Mouse (Mus musculus): ENCODE measurements around the gene Prdx1. TPM values are rescaled to one million over a fixed set of nuclear protein-coding genes. Genes with fewer than 3 reads are reported as not detected.
"Not testable (repeated sequence)": the region's sequence is repeated elsewhere in the genome, so short reads cannot be mapped to it uniquely, and the experiment has no call there.

Gene Prdx1
- 346 and 395 TPM in 2 replicates for polyA plus RNA-seq (2012; rRNA removed)

- whole genome bisulfite sequencing = under 1% methylated on average over 56 of the region's 56 CpGs
- DNase-seq (ENCODE audit: low read depth, low spot score) = peak; percentile 91
Measured at GRCm38 (mm10) chr4:116685402-116686061, at the start of gene Prdx1. Gene Prdx1, plus strand, starts transcription at chr4:116685544.

- no peak for DNase-seq (ENCODE audit: low read depth, low spot score)
- 90% methylated on average over 6 of the region's 6 CpGs for WGBS
Measured at GRCm38 (mm10) chr4:116638821-116639220, 46.5 kb upstream of the Prdx1 start.

- DNase-seq (ENCODE audit: low read depth, low spot score) = no peak
- WGBS = 100% methylated on average over 1 of the region's 1 CpGs
Measured at GRCm38 (mm10) chr4:116642071-116642470, 43.3 kb upstream of the Prdx1 start.

- DNase-seq (ENCODE audit: low read depth, low spot score) = no peak
- WGBS = 25% methylated on average over 6 of the region's 6 CpGs
Measured at GRCm38 (mm10) chr4:116644326-116644725, 41.0 kb upstream of the Prdx1 start.

- 66% methylated on average over 7 of the region's 7 CpGs for WGBS
- DNase-seq (ENCODE audit: low read depth, low spot score) = no peak
Measured at GRCm38 (mm10) chr4:116645624-116646023, 39.7 kb upstream of the Prdx1 start.

- 35% methylated on average over 2 of the region's 2 CpGs for WGBS
- no peak for DNase-seq (ENCODE audit: low read depth, low spot score)
Measured at GRCm38 (mm10) chr4:116649411-116649810, 35.9 kb upstream of the Prdx1 start.

GRCm38 (mm10) chr4:116650365-116650764 lies 35.0 kb upstream of the Prdx1 start:
- DNase-seq (ENCODE audit: low read depth, low spot score) = no peak
- WGBS = 7% methylated on average over 5 of the region's 5 CpGs

- under 1% methylated on average over 39 of the region's 39 CpGs for WGBS
- peak; percentile 71 for DNase-seq (ENCODE audit: low read depth, low spot score)
Measured at GRCm38 (mm10) chr4:116650924-116651796, 34.2 kb upstream of the Prdx1 start, which contains the start of gene Akr1a1. Gene Akr1a1, minus strand, starts transcription at chr4:116651680.

- no peak for DNase-seq (ENCODE audit: low read depth, low spot score)
- 4% methylated on average over 6 of the region's 6 CpGs for WGBS
Measured at GRCm38 (mm10) chr4:116651797-116652135, 33.6 kb upstream of the Prdx1 start.

- DNase-seq (ENCODE audit: low read depth, low spot score) = no peak
- 87% methylated on average over 6 of the region's 6 CpGs for whole genome bisulfite sequencing
Measured at GRCm38 (mm10) chr4:116653228-116653627, 32.1 kb upstream of the Prdx1 start.

GRCm38 (mm10) chr4:116655100-116655499 lies 30.2 kb upstream of the Prdx1 start:
- no peak for DNase-seq (ENCODE audit: low read depth, low spot score)
- WGBS = 18% methylated on average over 2 of the region's 2 CpGs

GRCm38 (mm10) chr4:116655658-116656057 lies 29.7 kb upstream of the Prdx1 start:
- no peak for DNase-seq (ENCODE audit: low read depth, low spot score)
- 71% methylated on average over 3 of the region's 3 CpGs for WGBS

GRCm38 (mm10) chr4:116657971-116658370 lies 27.4 kb upstream of the Prdx1 start:
- DNase-seq (ENCODE audit: low read depth, low spot score) = no peak
- WGBS = 28% methylated on average over 3 of the region's 3 CpGs

- no peak for DNase-seq (ENCODE audit: low read depth, low spot score)
- WGBS = 13% methylated on average over 2 of the region's 2 CpGs
Measured at GRCm38 (mm10) chr4:116659474-116659873, 25.9 kb upstream of the Prdx1 start.

GRCm38 (mm10) chr4:116659916-116660315 lies 25.4 kb upstream of the Prdx1 start:
- not testable (repeated sequence) for DNase-seq (ENCODE audit: low read depth, low spot score)
- 29% methylated on average over 6 of the region's 6 CpGs for WGBS

GRCm38 (mm10) chr4:116660829-116661228 lies 24.5 kb upstream of the Prdx1 start:
- no peak for DNase-seq (ENCODE audit: low read depth, low spot score)
- WGBS = 15% methylated on average over 6 of the region's 6 CpGs

GRCm38 (mm10) chr4:116661998-116662397 lies 23.3 kb upstream of the Prdx1 start:
- WGBS = 97% methylated on average over 1 of the region's 1 CpGs
- DNase-seq (ENCODE audit: low read depth, low spot score) = no peak

- WGBS = 69% methylated on average over 4 of the region's 4 CpGs
- no peak for DNase-seq (ENCODE audit: low read depth, low spot score)
Measured at GRCm38 (mm10) chr4:116666625-116667024, 18.7 kb upstream of the Prdx1 start.

GRCm38 (mm10) chr4:116668145-116668544 lies 17.2 kb upstream of the Prdx1 start:
- 13% methylated on average over 3 of the region's 3 CpGs for WGBS
- no peak for DNase-seq (ENCODE audit: low read depth, low spot score)

GRCm38 (mm10) chr4:116669291-116669690 lies 16.1 kb upstream of the Prdx1 start:
- DNase-seq (ENCODE audit: low read depth, low spot score) = no peak
- 45% methylated on average over 2 of the region's 2 CpGs for WGBS

- peak; percentile 82 for DNase-seq (ENCODE audit: low read depth, low spot score)
- WGBS = 26% methylated on average over 2 of the region's 2 CpGs
Measured at GRCm38 (mm10) chr4:116672785-116673184, 12.6 kb upstream of the Prdx1 start.

Measured in large intestine, adult 2 months (tissue).